Mouse (Mus musculus): ENCODE measurements around the gene 1700001P01Rik. TPM values are rescaled to one million over a fixed set of nuclear protein-coding genes. Genes with fewer than 3 reads are reported as not detected.
A peak's percentile ranks its signal among the peaks of the same experiment; 100 is the strongest.

Gene 1700001P01Rik
- polyA plus RNA-seq, 1 experiment from 2014 or later = 0.67 TPM

- WGBS = 52% methylated on average over 5 of the region's 5 CpGs
- no peak overlapping the region for H3K9ac ChIP-seq
- H3K4me2 ChIP-seq = no peak overlapping the region
- H3K9me3 ChIP-seq = no peaks in the 10 kb centered on the region
- no peak overlapping the region for H3K4me3 ChIP-seq
- no peak overlapping the region for H3K27ac ChIP-seq (replicated peaks)
- no peaks in the 10 kb centered on the region for H3K27me3 ChIP-seq
- no peak for ATAC-seq (ENCODE audit: low read depth)
- peaks cover 53% of the 10 kb centered on the region for H3K4me1 ChIP-seq (replicated peaks)
- peaks cover 76% of the 10 kb centered on the region for H3K36me3 ChIP-seq
Measured at GRCm38 (mm10) chr11:97817379-97817778, 41.7 kb upstream of the 1700001P01Rik start.

- Histone ChIP-seq H3K4me2 (no peak overlapping the region), H3K27me3 (no peaks in the 10 kb centered on the region), H3K4me1 (replicated peaks) (peaks cover 58% of the 10 kb centered on the region), H3K36me3 (peaks cover 74% of the 10 kb centered on the region), H3K9ac (no peak overlapping the region; the same call in 1 of the 2 replicates), H3K9me3 (no peaks in the 10 kb centered on the region), H3K27ac (replicated peaks) (no peak overlapping the region; the same call in 1 of the 2 replicates), H3K4me3 (no peak overlapping the region)
- WGBS = 69% methylated on average over 9 of the region's 9 CpGs
- no peak for ATAC-seq (ENCODE audit: low read depth)
Measured at GRCm38 (mm10) chr11:97816916-97817315, 41.2 kb upstream of the 1700001P01Rik start.

- 80% methylated on average over 5 of the region's 5 CpGs for WGBS
- Histone ChIP-seq H3K36me3 (peaks cover 67% of the 10 kb centered on the region), H3K4me3 (no peak overlapping the region), H3K27ac (replicated peaks) (no peak overlapping the region), H3K27me3 (no peaks in the 10 kb centered on the region), H3K9ac (no peak overlapping the region), H3K4me2 (no peak overlapping the region), H3K9me3 (no peaks in the 10 kb centered on the region), H3K4me1 (replicated peaks) (peaks cover 65% of the 10 kb centered on the region)
- no peak for ATAC-seq (ENCODE audit: low read depth)
Measured at GRCm38 (mm10) chr11:97816176-97816575, 40.5 kb upstream of the 1700001P01Rik start.

- no peak overlapping the region for H3K4me2 ChIP-seq
- no peaks in the 10 kb centered on the region for H3K9me3 ChIP-seq
- H3K4me3 ChIP-seq = no peak overlapping the region
- peaks cover 62% of the 10 kb centered on the region for H3K36me3 ChIP-seq
- H3K4me1 ChIP-seq (replicated peaks) = peaks cover 70% of the 10 kb centered on the region
- no peak for ATAC-seq (ENCODE audit: low read depth)
- no peaks in the 10 kb centered on the region for H3K27me3 ChIP-seq
- no peak overlapping the region for H3K27ac ChIP-seq (replicated peaks)
- H3K9ac ChIP-seq = no peak overlapping the region
- WGBS = 87% methylated on average over 11 of the region's 11 CpGs
Measured at GRCm38 (mm10) chr11:97815736-97816135, 40.0 kb upstream of the 1700001P01Rik start.

GRCm38 (mm10) chr11:97813746-97814515 lies 38.2 kb upstream of the 1700001P01Rik start:
- Histone ChIP-seq H3K36me3 (peaks cover 56% of the 10 kb centered on the region), H3K9ac (0 out of 2 replicates have a peak overlapping the region, but pooled peaks have one; percentile 51), H3K4me1 (replicated peaks) (peaks cover 76% of the 10 kb centered on the region), H3K4me3 (no peak overlapping the region), H3K9me3 (no peaks in the 10 kb centered on the region), H3K27ac (replicated peaks) (peak overlapping the region; percentile 90), H3K27me3 (no peaks in the 10 kb centered on the region), H3K4me2 (no peak overlapping the region)
- 77% methylated on average over 16 of the region's 17 CpGs for WGBS
- ATAC-seq (ENCODE audit: low read depth) = no peak

- 42% methylated on average over 7 of the region's 7 CpGs for WGBS
- Histone ChIP-seq H3K36me3 (peaks cover 60% of the 10 kb centered on the region), H3K4me2 (peak overlapping the region; percentile 40), H3K4me3 (no peak overlapping the region), H3K27ac (replicated peaks) (peak overlapping the region; percentile 90), H3K9me3 (no peaks in the 10 kb centered on the region), H3K4me1 (replicated peaks) (peaks cover 76% of the 10 kb centered on the region), H3K27me3 (no peaks in the 10 kb centered on the region), H3K9ac (peak overlapping the region; percentile 51)
- peak; percentile 24; the same call in 1 of the 2 replicates for ATAC-seq (ENCODE audit: low read depth)
Measured at GRCm38 (mm10) chr11:97813085-97813484, 37.4 kb upstream of the 1700001P01Rik start.

- peaks cover 76% of the 10 kb centered on the region for H3K4me1 ChIP-seq (replicated peaks)
- peak overlapping the region; percentile 40 for H3K4me2 ChIP-seq
- no peak overlapping the region for H3K4me3 ChIP-seq
- peak overlapping the region; percentile 51 for H3K9ac ChIP-seq
- peaks cover 60% of the 10 kb centered on the region for H3K36me3 ChIP-seq
- H3K9me3 ChIP-seq = no peaks in the 10 kb centered on the region
- peak; percentile 86 for ATAC-seq (ENCODE audit: low read depth)
- H3K27ac ChIP-seq (replicated peaks) = peak overlapping the region; percentile 90
- 37% methylated on average over 3 of the region's 3 CpGs for WGBS
- no peaks in the 10 kb centered on the region for H3K27me3 ChIP-seq
Measured at GRCm38 (mm10) chr11:97812491-97812921, 36.8 kb upstream of the 1700001P01Rik start.

GRCm38 (mm10) chr11:97811569-97812362 lies 36.0 kb upstream of the 1700001P01Rik start:
- H3K36me3 ChIP-seq = peaks cover 61% of the 10 kb centered on the region

GRCm38 (mm10) chr11:97810970-97811369 lies 35.3 kb upstream of the 1700001P01Rik start:
- Histone ChIP-seq H3K36me3 (peaks cover 54% of the 10 kb centered on the region), H3K4me3 (no peak overlapping the region), H3K9me3 (no peaks in the 10 kb centered on the region), H3K9ac (peak overlapping the region; percentile 51; the same call in 1 of the 2 replicates), H3K4me1 (replicated peaks) (peaks cover 81% of the 10 kb centered on the region), H3K27ac (replicated peaks) (peak overlapping the region; percentile 90), H3K4me2 (0 out of 2 replicates have a peak overlapping the region, but pooled peaks have one; percentile 9), H3K27me3 (no peaks in the 10 kb centered on the region)
- 23% methylated on average over 3 of the region's 3 CpGs for WGBS
- ATAC-seq (ENCODE audit: low read depth) = no peak

More at GRCm38 (mm10) chr11:97811569-97812362, 36.0 kb upstream of the 1700001P01Rik start:
- ATAC-seq (ENCODE audit: low read depth) = peak; percentile 12; the same call in 1 of the 2 replicates
- peak overlapping the region; percentile 51 for H3K9ac ChIP-seq
- no peaks in the 10 kb centered on the region for H3K27me3 ChIP-seq
- H3K27ac ChIP-seq (replicated peaks) = peak overlapping the region; percentile 90
- H3K9me3 ChIP-seq = no peaks in the 10 kb centered on the region
- H3K4me1 ChIP-seq (replicated peaks) = peaks cover 75% of the 10 kb centered on the region
- 33% methylated on average over 13 of the region's 13 CpGs for WGBS
- peak overlapping the region; percentile 40 for H3K4me2 ChIP-seq
- no peak overlapping the region for H3K4me3 ChIP-seq

- no peak overlapping the region for H3K9ac ChIP-seq
- peaks cover 87% of the 10 kb centered on the region for H3K4me1 ChIP-seq (replicated peaks)
- no peak for ATAC-seq (ENCODE audit: low read depth)
- 86% methylated on average over 7 of the region's 7 CpGs for WGBS
- H3K4me2 ChIP-seq = no peak overlapping the region
- H3K27me3 ChIP-seq = no peaks in the 10 kb centered on the region
- peaks cover 47% of the 10 kb centered on the region for H3K36me3 ChIP-seq
- H3K4me3 ChIP-seq = no peak overlapping the region
- H3K27ac ChIP-seq (replicated peaks) = 0 out of 2 replicates have a peak overlapping the region, but pooled peaks have one; percentile 14
- no peaks in the 10 kb centered on the region for H3K9me3 ChIP-seq
Measured at GRCm38 (mm10) chr11:97810356-97810755, 34.6 kb upstream of the 1700001P01Rik start.

- Histone ChIP-seq H3K4me2 (no peak overlapping the region), H3K9ac (no peak overlapping the region), H3K9me3 (no peaks in the 10 kb centered on the region), H3K4me1 (replicated peaks) (peaks cover 96% of the 10 kb centered on the region), H3K36me3 (peaks cover 39% of the 10 kb centered on the region), H3K27ac (replicated peaks) (peak overlapping the region; percentile 61), H3K4me3 (no peak overlapping the region), H3K27me3 (no peaks in the 10 kb centered on the region)
- no peak for ATAC-seq (ENCODE audit: low read depth)
- WGBS = 75% methylated on average over 7 of the region's 7 CpGs
Measured at GRCm38 (mm10) chr11:97809235-97810121, 33.8 kb upstream of the 1700001P01Rik start.
